Mouse (Mus musculus) inflammation-experienced regulatory T-cells, adult 6 months (primary cell): ENCODE data around the gene Fam107b. TPM values are rescaled to one million over a fixed set of nuclear protein-coding genes. Genes with fewer than 3 reads are reported as not detected.
"Not testable (repeated sequence)": the region's sequence is repeated elsewhere in the genome, so short reads cannot be mapped to it uniquely, and the experiment has no call there.

Source experiments
- ATAC-seq: one replicate; pipeline ENCODE4 v1.8.0; 2017
- polyA plus RNA-seq, 3 experiments: library from polyadenylated mRNA; unstranded; fragments of 100-300 nt; shearing (Covaris generic); gene quantifications; one replicate each; pipeline ENCODE4 v1.2.1; 2017

The Fam107b gene
- polyA plus RNA-seq, 3 experiments from 2014 or later, result 193 to 316 (median 202) TPM

- ATAC-seq, result no peak
Measured at GRCm38 (mm10) chr2:3659300-3659910, 89.1 kb downstream of the Fam107b start.

GRCm38 (mm10) chr2:3664086-3664485 is 93.8 kb downstream of the Fam107b start:
- peak; percentile 58 for ATAC-seq

GRCm38 (mm10) chr2:3668682-3669081 is 98.4 kb downstream of the Fam107b start:
- ATAC-seq, result no peak

- no peak for ATAC-seq
Measured at GRCm38 (mm10) chr2:3669646-3670045, 99.4 kb downstream of the Fam107b start.

- no peak for ATAC-seq
Measured at GRCm38 (mm10) chr2:3672654-3673367, 102.5 kb downstream of the Fam107b start.

GRCm38 (mm10) chr2:3675481-3675880 is 105.2 kb downstream of the Fam107b start:
- no peak for ATAC-seq

DNA sequence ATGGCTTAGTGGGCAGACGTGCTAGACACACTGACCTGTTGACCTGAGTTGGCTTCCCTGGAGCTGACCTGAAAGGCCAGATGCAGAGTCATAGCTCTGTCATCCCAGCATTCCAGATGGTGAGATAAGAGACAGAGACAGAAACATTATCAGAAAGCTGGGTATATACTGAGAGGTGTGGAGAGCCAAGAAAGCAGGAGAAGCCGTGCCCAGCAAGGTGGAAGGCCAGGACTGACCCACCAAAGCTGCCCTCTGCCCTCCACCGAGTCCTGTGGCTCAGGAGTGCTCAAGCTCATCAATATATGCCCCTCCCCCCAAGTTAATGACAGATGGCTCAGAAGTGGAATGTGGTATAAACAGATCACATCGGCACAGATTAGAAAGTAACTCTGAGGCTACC is 112.4 kb downstream of the Fam107b start:
- ATAC-seq, result no peak

GRCm38 (mm10) chr2:3683343-3683742 is 113.1 kb downstream of the Fam107b start:
- no peak for ATAC-seq

GRCm38 (mm10) chr2:3683751-3684229 is 113.5 kb downstream of the Fam107b start:
- no peak for ATAC-seq

DNA sequence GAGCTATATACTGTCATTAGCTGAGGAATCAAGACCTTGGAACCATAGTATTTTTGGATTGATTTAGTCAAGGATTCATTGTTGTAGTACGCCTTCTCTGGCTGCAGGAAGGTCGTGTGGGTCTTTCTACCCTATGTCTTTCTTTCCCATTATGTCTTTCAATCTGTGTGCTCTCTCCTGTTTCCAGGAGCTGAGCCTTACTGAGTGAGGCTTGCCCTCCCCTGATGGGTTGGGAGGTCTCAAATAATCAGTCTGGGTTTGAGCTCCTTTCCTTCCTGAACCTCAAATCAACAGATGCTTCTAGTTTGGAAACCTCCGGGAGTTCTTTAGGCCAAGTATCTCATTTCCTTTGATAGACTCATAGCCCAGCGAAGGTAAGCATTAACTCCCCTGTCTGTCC is 119.9 kb downstream of the Fam107b start:
- ATAC-seq, result no peak

DNA sequence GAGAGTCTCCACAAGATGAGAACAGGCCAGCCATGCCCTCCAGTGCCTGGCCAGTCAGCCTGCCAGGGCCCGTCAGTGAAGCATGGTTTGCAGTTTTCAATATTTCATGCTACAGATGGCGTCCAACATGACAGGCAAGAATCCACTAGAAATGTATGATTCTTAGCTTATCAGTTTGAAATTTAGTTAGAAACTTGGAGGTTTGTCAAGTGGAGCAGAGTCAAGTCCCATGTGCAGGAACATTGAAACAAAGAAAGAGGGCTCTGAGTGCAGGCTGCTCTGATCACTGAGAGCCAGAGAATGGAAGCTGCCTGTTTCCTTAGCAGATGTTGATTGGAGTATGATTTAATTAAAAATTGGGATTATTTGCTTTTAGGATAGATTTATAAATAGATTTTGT is 122.5 kb downstream of the Fam107b start:
- no peak for ATAC-seq

DNA sequence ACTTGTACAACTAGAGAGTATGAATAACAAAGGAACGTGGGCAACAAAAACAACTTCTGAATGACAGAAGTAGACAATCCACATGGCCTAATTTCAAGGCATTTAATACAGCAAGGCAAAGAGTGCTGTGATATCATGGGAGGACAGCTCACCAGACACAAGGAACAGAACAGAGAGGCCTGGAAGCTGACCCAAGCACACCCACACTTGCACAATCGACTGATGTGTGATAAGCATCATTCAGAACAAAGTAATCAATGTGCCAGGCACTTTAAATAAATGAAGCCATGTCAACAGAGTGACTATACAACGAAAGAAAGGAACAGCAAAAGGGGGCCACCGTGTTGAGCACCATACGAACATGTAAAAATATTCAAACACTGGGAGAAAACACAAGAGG is 125.6 kb downstream of the Fam107b start:
- no peak for ATAC-seq

- no peak for ATAC-seq
Measured at GRCm38 (mm10) chr2:3700368-3700767, 130.1 kb downstream of the Fam107b start.

DNA sequence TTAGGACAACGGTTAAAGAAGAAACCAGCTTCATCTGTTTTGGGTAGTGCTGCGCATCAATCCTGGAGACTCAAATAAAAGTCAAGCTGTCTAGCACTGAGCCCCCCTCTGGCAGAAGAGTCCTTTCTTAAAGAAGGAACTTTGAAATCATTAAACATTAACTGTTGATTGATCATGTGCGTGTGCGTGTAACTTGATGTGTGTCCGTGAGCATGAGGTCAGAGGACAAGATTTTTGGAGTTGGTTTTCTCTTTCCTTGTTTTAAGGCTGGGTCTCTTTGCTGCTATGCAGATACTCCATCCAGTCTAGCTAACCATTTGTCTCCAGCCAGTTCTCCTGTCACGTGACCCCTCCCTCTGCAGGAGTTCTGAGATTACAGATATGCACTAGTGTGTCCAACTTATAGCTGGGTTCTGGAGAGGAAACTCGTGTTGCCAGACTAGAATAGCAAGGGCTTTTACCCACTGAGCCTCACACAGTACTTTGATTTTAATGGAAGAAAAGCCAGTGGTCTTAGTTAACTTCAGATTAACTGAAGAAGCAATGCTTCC is 132.4 kb downstream of the Fam107b start:
- no peak for ATAC-seq

- ATAC-seq, result peak; percentile 42
Measured at GRCm38 (mm10) chr2:3703806-3704205, 133.5 kb downstream of the Fam107b start.

GRCm38 (mm10) chr2:3704311-3705162 is 134.2 kb downstream of the Fam107b start:
- no peak for ATAC-seq

- ATAC-seq, result not testable (repeated sequence)
Measured at GRCm38 (mm10) chr2:3705283-3705682, 135.0 kb downstream of the Fam107b start.

GRCm38 (mm10) chr2:3707236-3707635 is 136.9 kb downstream of the Fam107b start:
- ATAC-seq, result peak; percentile 30

- no peak for ATAC-seq
Measured at GRCm38 (mm10) chr2:3708621-3709020, 138.3 kb downstream of the Fam107b start.

- ATAC-seq, result no peak
Measured at GRCm38 (mm10) chr2:3709882-3710281, 139.6 kb downstream of the Fam107b start.

GRCm38 (mm10) chr2:3710521-3710920 is 140.2 kb downstream of the Fam107b start:
- peak; percentile 69 for ATAC-seq

DNA sequence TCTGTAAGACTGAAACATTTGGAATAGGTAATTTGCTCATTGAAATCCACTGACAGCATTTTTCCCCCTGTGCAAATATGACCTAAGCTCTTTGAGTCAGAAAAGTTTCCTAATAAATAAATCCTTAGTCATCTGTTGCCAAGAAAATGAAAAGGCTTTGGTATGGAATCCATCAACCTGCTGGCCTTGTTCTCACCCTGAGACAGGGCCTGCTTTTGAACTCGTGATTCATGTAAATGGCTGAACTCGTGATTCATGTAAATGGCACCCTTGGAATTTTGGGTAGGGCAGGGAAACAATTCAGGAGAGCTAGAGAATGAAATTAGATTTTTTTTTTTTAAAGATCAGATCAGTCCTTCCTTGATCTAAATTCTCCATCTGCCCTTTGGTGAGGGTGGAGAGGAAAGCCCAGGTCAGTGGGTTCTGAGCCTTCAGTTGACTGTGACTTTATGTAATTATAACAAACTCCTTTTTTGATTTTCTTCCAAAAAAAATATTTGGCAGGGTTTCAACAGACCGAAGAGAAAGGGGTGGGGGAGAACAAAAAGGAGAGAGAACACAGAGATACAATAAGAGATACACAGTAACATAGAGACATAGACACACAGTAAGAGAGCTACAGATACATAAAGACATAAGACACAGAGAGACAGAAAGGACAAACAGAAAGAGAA is 142.2 kb downstream of the Fam107b start:
- ATAC-seq, result no peak
